Mouse (Mus musculus) spleen, postnatal 14 days (tissue): ENCODE measurements around the gene Mycbp2.
A peak's percentile ranks its signal among the peaks of the same experiment; 100 is the strongest.

Experiments
- DNase-seq, 2 experiments: peaks; one replicate each; pipeline ENCODE4 v3.0.0; 2021 to 2022; ENCODE audit warnings: low spot score in 2 of 2

Mycbp2 gene

GRCm38 (mm10) chr14:103346729-103347505 is at the start of gene Mycbp2:
Gene Mycbp2 (minus strand): TSS chr14:103346814.
- peak; percentile 94 to 95 for DNase-seq

- no peak for DNase-seq
These were observed 45.8 kb upstream of the Mycbp2 start for GRCm38 (mm10) chr14:103392391-103392790.

GRCm38 (mm10) chr14:103387431-103387830 is 40.8 kb upstream of the Mycbp2 start:
- no peak for DNase-seq

GRCm38 (mm10) chr14:103386871-103387270 is 40.3 kb upstream of the Mycbp2 start:
- no peak for DNase-seq

GRCm38 (mm10) chr14:103385084-103385610 is 38.5 kb upstream of the Mycbp2 start:
- DNase-seq = no peak

- DNase-seq = no peak
These were observed 32.1 kb upstream of the Mycbp2 start for GRCm38 (mm10) chr14:103378703-103379102.

- no peak for DNase-seq
These were observed 30.2 kb upstream of the Mycbp2 start for GRCm38 (mm10) chr14:103376765-103377164.

- DNase-seq = no peak
These were observed 28.9 kb upstream of the Mycbp2 start for GRCm38 (mm10) chr14:103375523-103375922.

GRCm38 (mm10) chr14:103363199-103363598 is 16.6 kb upstream of the Mycbp2 start:
- DNase-seq = no peak

GRCm38 (mm10) chr14:103356066-103356465 is 9.5 kb upstream of the Mycbp2 start:
- DNase-seq = no peak

GRCm38 (mm10) chr14:103354396-103355352 is 8.1 kb upstream of the Mycbp2 start:
- no peak for DNase-seq

- peak; percentile 19 to 54 for DNase-seq
These were observed 521 bp downstream of the Mycbp2 start for GRCm38 (mm10) chr14:103345858-103346728.

GRCm38 (mm10) chr14:103345486-103345857 is 1.1 kb downstream of the Mycbp2 start:
- DNase-seq = no peak

- DNase-seq = no peak
These were observed 1.6 kb downstream of the Mycbp2 start for GRCm38 (mm10) chr14:103345011-103345410.

- no peak for DNase-seq
These were observed 2.8 kb downstream of the Mycbp2 start for GRCm38 (mm10) chr14:103343791-103344190.

GRCm38 (mm10) chr14:103341385-103342294 is 5.0 kb downstream of the Mycbp2 start:
- DNase-seq = no peak

GRCm38 (mm10) chr14:103312926-103313325 is 33.7 kb downstream of the Mycbp2 start:
- no peak for DNase-seq

GRCm38 (mm10) chr14:103296227-103296626 is 50.4 kb downstream of the Mycbp2 start:
- DNase-seq = no peak

- DNase-seq = no peak
These were observed 60.0 kb downstream of the Mycbp2 start for GRCm38 (mm10) chr14:103286650-103287049.

- no peak for DNase-seq
These were observed 69.9 kb downstream of the Mycbp2 start for GRCm38 (mm10) chr14:103276667-103277066.
